Mouse (Mus musculus) intestine, embryonic 16.5 days (tissue): ENCODE measurements at regions not wholly inside any gene's neighbourhood (a gene's known extent, or its start where the extent isn't known, plus 50 kb on each side); places are given as distances from the start of the nearest gene placed in this dataset.

Experiments used
- ATAC-seq: fragments of 200-750 bp; cut with Nextera tagmentation; 2 replicates; pipeline ENCODE4 v1.8.0; 2017; ENCODE audit warnings: moderate TSS enrichment, moderate library complexity
- H3K27ac ChIP-seq: fragments of 300-500 bp; sonication (generic); 2 replicates; pipeline ENCODE4 v1.5.1; 2014; ENCODE audit warnings: mild to moderate bottlenecking, low read length
- H3K27me3 ChIP-seq: fragments of 300-500 bp; sonication (generic); replicated peaks from 2 replicates; pipeline ENCODE4 v1.6.1; 2014; ENCODE audit warnings: low read length, control low read depth, mixed read lengths; ENCODE audit not compliant: control insufficient read depth, insufficient read depth
- H3K36me3 ChIP-seq: fragments of 300-500 bp; sonication (generic); 2 replicates; pipeline ENCODE4 v1.6.1; 2014; ENCODE audit warnings: low read length, control low read depth; ENCODE audit not compliant: control insufficient read depth, insufficient read depth
- H3K4me1 ChIP-seq: fragments of 300-500 bp; sonication (generic); 2 replicates; pipeline ENCODE4 v1.6.1; 2014; ENCODE audit warnings: low read length, control low read depth, mixed read lengths; ENCODE audit not compliant: control insufficient read depth, insufficient read depth
- H3K4me2 ChIP-seq: fragments of 300-500 bp; sonication (generic); 2 replicates; pipeline ENCODE4 v1.6.1; 2014; ENCODE audit warnings: low read depth, low read length, control low read depth
- H3K4me3 ChIP-seq: fragments of 300-500 bp; sonication (generic); 2 replicates; pipeline ENCODE4 v1.5.1; 2014; ENCODE audit warnings: mild to moderate bottlenecking, low read length
- H3K9ac ChIP-seq: fragments of 300-500 bp; sonication (generic); 2 replicates; pipeline ENCODE4 v1.6.1; 2014; ENCODE audit warnings: low read depth, low read length
- H3K9me3 ChIP-seq: fragments of 300-500 bp; sonication (generic); 2 replicates; pipeline ENCODE4 v1.6.1; 2016; ENCODE audit warnings: low read length, control low read depth; ENCODE audit not compliant: control insufficient read depth
- whole genome bisulfite sequencing: fragments of 180-500 bp; shearing (Covaris S2); extraction: QIAGEN DNeasy Blood & Tissue Kit; methylation state at CpG from one replicate; pipeline ENCODE4 v1.1.7; 2014; 5-methylcytosine and 5-hydroxymethylcytosine counted together

GRCm38 (mm10) chr9:30122371-30122770 lies 159.4 kb upstream of the Ntm start:
- Histone ChIP-seq H3K27me3 (no peaks in the 10 kb centered on the region), H3K4me1 (no peaks in the 10 kb centered on the region), H3K36me3 (no peaks in the 10 kb centered on the region), H3K27ac (no peak overlapping the region), H3K4me2 (no peak overlapping the region), H3K4me3 (no peak overlapping the region), H3K9me3 (no peaks in the 10 kb centered on the region), H3K9ac (no peak overlapping the region)
- no peak for ATAC-seq
- 71% methylated on average over 3 of the region's 3 CpGs for WGBS

- Histone ChIP-seq H3K9ac (no peak overlapping the region), H3K4me1 (no peaks in the 10 kb centered on the region), H3K4me3 (no peak overlapping the region), H3K4me2 (no peak overlapping the region), H3K9me3 (no peaks in the 10 kb centered on the region), H3K27ac (no peak overlapping the region), H3K27me3 (no peaks in the 10 kb centered on the region), H3K36me3 (no peaks in the 10 kb centered on the region)
- 68% methylated on average over 6 of the region's 6 CpGs for WGBS
- no peak for ATAC-seq
These were observed 166.2 kb upstream of the Ntm start for GRCm38 (mm10) chr9:30129151-30129550.

GRCm38 (mm10) chr9:30131626-30132025 lies 168.7 kb upstream of the Ntm start:
- Histone ChIP-seq H3K27ac (no peak overlapping the region), H3K4me2 (no peak overlapping the region), H3K9ac (no peak overlapping the region), H3K36me3 (no peaks in the 10 kb centered on the region), H3K4me3 (no peak overlapping the region), H3K4me1 (no peaks in the 10 kb centered on the region), H3K9me3 (no peaks in the 10 kb centered on the region), H3K27me3 (no peaks in the 10 kb centered on the region)
- no peak for ATAC-seq
- 73% methylated on average over 2 of the region's 2 CpGs for WGBS

GRCm38 (mm10) chr9:30134303-30134702 lies 171.4 kb upstream of the Ntm start:
- H3K4me2 ChIP-seq = no peak overlapping the region
- no peak overlapping the region for H3K9ac ChIP-seq
- peaks cover 6% of the 10 kb centered on the region; the same call in 1 of the 2 replicates for H3K4me1 ChIP-seq
- H3K36me3 ChIP-seq = no peaks in the 10 kb centered on the region
- H3K27ac ChIP-seq = no peak overlapping the region
- no peak for ATAC-seq
- no peak overlapping the region for H3K4me3 ChIP-seq
- no peaks in the 10 kb centered on the region for H3K9me3 ChIP-seq
- no peaks in the 10 kb centered on the region for H3K27me3 ChIP-seq
- WGBS = 65% methylated on average over 3 of the region's 3 CpGs

DNA sequence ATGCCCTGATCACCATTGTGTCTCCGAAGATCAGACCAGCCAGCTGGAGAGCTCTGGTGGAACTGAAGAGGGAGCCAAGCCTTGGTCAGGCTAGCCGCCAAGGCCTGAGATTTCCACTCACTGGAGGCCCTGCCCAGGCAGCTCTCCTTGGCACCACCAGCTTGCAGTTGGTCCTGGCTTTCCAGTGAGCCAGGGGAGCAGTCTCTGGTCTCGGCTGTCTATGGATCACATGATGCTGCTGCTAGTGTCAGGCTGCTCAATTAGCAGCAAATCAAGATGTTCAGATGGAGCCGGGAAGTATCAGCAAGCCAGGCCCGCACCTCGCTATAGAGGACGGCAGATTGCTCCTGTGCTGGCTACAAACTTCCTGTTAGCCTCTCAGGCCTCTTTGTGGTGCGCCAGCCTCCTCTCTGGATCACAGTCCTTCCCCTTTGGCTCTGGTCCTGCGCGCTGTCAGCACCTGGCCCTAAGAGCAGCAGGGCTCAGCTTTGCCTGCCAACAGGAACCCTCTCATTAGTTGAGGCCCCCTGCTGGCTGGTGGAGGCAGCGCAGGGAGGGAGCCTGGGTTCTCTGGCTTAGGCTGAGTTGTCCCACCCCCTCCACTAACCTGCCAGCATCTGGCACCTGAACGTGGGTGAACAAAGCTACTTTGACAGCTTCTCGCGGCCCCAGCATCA lies 174.8 kb upstream of the Ntm start:
- peak; percentile 79 for ATAC-seq
- no peak overlapping the region for H3K27ac ChIP-seq
- peaks cover 6% of the 10 kb centered on the region; the same call in 1 of the 2 replicates for H3K4me1 ChIP-seq
- no peaks in the 10 kb centered on the region for H3K27me3 ChIP-seq
- H3K4me3 ChIP-seq = no peak overlapping the region
- WGBS = 23% methylated on average over 14 of the region's 14 CpGs
- H3K4me2 ChIP-seq = peak overlapping the region; percentile 10; the same call in 1 of the 2 replicates
- H3K9me3 ChIP-seq = no peaks in the 10 kb centered on the region
- no peaks in the 10 kb centered on the region for H3K36me3 ChIP-seq
- H3K9ac ChIP-seq = no peak overlapping the region

GRCm38 (mm10) chr9:30140188-30140587 lies 177.2 kb upstream of the Ntm start:
- ATAC-seq = peak; percentile 87
- no peaks in the 10 kb centered on the region for H3K9me3 ChIP-seq
- no peak overlapping the region for H3K4me3 ChIP-seq
- 29% methylated on average over 3 of the region's 3 CpGs for WGBS
- H3K27ac ChIP-seq = 0 out of 2 replicates have a peak overlapping the region, but pooled peaks have one; percentile 18
- H3K4me2 ChIP-seq = no peak overlapping the region
- peaks cover 6% of the 10 kb centered on the region; the same call in 1 of the 2 replicates for H3K4me1 ChIP-seq
- H3K9ac ChIP-seq = no peak overlapping the region
- no peaks in the 10 kb centered on the region for H3K36me3 ChIP-seq
- H3K27me3 ChIP-seq = no peaks in the 10 kb centered on the region

DNA sequence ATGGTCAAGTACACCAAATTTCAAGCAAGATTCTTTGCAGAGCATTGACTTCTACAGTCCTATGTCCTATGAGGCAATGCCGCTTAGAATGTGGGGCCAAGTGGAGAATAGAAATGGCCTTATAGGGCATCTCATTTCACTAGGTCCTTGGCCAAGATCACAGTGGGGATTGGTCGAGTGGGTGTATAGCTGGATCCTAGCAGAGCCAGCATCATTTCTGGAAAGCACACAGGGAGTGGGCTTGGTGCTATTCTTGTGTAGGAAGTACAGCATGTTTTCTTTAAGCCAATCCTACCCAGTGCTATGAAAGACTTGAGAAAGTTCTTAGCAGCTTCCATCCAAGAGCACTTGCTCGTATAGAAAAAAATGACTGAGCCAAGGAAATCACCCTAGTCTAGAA lies 178.2 kb upstream of the Ntm start:
- WGBS = 87% methylated on average over 3 of the region's 3 CpGs
- ATAC-seq = no peak
- no peaks in the 10 kb centered on the region for H3K27me3 ChIP-seq
- no peak overlapping the region for H3K4me3 ChIP-seq
- H3K9ac ChIP-seq = no peak overlapping the region
- H3K27ac ChIP-seq = no peak overlapping the region
- no peak overlapping the region for H3K4me2 ChIP-seq
- H3K36me3 ChIP-seq = no peaks in the 10 kb centered on the region
- peaks cover 6% of the 10 kb centered on the region; the same call in 1 of the 2 replicates for H3K4me1 ChIP-seq
- no peaks in the 10 kb centered on the region for H3K9me3 ChIP-seq

GRCm38 (mm10) chr9:30142806-30143458 lies 180.0 kb upstream of the Ntm start:
- H3K4me2 ChIP-seq = no peak overlapping the region
- H3K4me3 ChIP-seq = no peak overlapping the region
- H3K4me1 ChIP-seq = 0 out of 2 replicates have a peak, but pooled peaks cover under 1% of the 10 kb centered on the region
- H3K9ac ChIP-seq = no peak overlapping the region
- no peak for ATAC-seq
- no peaks in the 10 kb centered on the region for H3K36me3 ChIP-seq
- no peak overlapping the region for H3K27ac ChIP-seq
- no peaks in the 10 kb centered on the region for H3K27me3 ChIP-seq
- 90% methylated on average over 10 of the region's 10 CpGs for WGBS
- no peaks in the 10 kb centered on the region for H3K9me3 ChIP-seq

DNA sequence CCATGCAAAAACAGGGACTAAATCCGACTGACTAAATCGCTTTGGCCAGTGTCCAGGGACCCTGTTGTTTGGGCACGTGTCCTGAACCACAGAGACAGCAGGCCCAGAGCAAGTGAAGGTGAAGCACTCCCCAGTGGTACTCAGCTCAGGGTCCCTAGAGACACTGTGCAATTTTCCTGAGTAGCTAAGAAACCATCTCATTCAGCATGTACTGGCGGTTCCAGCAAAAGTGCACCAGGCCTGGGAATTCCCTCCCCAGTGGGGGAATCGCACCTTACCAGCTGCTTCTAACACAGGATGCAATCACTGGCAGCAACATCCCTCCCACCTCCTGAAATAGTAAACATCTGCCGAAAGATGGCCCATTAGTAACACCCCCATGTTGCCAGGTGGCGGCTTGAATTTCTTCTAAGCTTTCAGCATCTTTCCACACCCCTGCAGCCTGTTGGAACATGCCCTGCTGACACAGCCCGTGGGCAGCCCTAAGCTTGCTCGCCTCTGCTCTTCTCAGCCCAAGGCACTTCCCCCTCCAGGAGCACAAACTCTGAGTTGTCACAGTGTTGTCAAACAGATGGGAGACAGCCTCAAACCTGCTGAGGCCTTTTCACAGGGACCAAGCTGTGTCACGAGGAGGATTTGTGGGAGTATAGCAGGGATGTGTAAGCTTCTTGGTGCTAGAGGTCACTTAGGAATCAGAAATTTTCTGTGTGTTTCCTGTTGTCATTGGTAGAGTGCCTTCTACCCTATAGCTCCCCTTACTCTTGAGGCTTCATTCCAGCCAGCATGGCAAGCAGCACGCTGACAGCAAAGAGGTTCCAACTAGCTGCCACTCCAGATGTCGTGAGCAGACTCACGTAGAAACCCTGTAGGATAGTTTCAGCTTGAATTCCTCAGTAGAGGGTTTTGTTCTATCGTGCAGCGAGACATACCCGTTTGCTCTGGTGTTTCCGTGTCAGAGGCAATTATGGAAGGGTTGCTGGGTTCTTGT lies 186.8 kb upstream of the Ntm start:
- no peak overlapping the region for H3K9ac ChIP-seq

More for the DNA sequence above, 186.8 kb upstream of the Ntm start:
- Histone ChIP-seq H3K9me3 (no peaks in the 10 kb centered on the region), H3K4me3 (no peak overlapping the region), H3K27me3 (no peaks in the 10 kb centered on the region), H3K4me1 (no peaks in the 10 kb centered on the region), H3K27ac (no peak overlapping the region), H3K4me2 (no peak overlapping the region), H3K36me3 (no peaks in the 10 kb centered on the region)
- WGBS = 45% methylated on average over 17 of the region's 17 CpGs
- no peak for ATAC-seq
